Mouse (Mus musculus) urinary bladder, adult 2 months (tissue): ENCODE measurements at regions not wholly inside any gene's neighbourhood (a gene's known extent, or its start where the extent isn't known, plus 50 kb on each side); places are given as distances from the start of the nearest gene placed in this dataset.

Source experiments
- DNase-seq: peaks from one replicate; pipeline ENCODE4 v3.0.0; 2022; ENCODE audit warnings: low spot score

DNA sequence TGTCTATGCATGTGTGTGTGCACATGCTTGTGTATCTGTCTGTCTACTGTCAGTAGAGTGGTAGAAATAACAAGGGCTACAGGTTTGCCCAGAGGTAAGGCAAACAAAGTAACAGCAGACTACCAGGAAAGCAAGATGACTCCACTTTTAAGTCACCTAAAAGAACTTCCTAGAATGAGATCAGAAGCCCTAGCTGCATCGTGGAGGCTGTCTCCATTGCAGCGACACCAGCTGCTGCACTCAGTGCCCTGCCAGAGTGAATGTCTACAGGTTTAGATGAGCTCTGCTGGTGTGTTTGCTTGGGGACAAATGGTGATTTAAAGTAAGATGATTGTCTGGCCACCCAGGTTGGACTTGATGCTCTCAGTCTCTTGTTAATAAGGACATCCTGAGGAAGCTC is 50.6 kb upstream of the Dusp10 start:
- no peak for DNase-seq

DNA sequence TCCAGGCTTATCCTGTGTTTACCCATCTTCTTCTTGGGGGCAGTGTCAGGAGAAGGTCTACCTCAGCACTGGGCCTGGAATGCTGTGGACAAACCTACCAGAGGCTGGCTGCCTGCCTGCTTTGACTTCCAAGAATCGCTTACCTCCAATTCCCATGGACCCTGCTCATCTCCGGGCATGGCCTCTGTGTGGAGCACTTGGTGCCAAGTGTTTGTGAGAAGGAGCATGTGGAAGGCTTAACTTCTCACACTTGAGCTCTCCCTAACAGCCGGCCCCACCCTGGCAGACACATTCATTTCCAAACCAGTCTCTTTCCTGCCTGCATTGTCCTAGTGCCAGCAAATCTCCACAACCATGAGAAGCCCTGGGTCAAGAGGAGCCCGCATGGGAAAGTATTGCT is 49.8 kb upstream of the Dusp10 start:
- DNase-seq = no peak
